Mouse (Mus musculus): ENCODE measurements around the gene Gemin4.

GRCm38 (mm10) chr11:76166657-76167056, 50.8 kb downstream of the Gemin4 start:
- TF ChIP-seq ZC3H11A (IDR thresholded peaks at IDR 0.05; ENCODE audit: borderline replicate concordance, low read depth, low read length) (no peak), MAFK (IDR thresholded peaks at IDR 0.05; ENCODE audit: insufficient read depth, low read depth, low read length) (no peak), HCFC1 (IDR thresholded peaks at IDR 0.05; ENCODE audit: borderline replicate concordance, insufficient read depth, low read length) (no peak), CHD2 (IDR thresholded peaks at IDR 0.05; ENCODE audit: low read depth, low read length) (no peak), ZNF384 (IDR thresholded peaks at IDR 0.05; ENCODE audit: low read depth, low read length) (no peak)
